Mouse (Mus musculus) limb, embryonic 11.5 days (tissue): ENCODE results near the gene Gm38394. TPM values are rescaled to one million over a fixed set of nuclear protein-coding genes. Genes with fewer than 3 reads are reported as not detected.
A peak's percentile ranks its signal among the peaks of the same experiment; 100 is the strongest.
"Not testable (repeated sequence)": the region's sequence is repeated elsewhere in the genome, so short reads cannot be mapped to it uniquely, and the experiment has no call there.

ENCODE experiments used
- ATAC-seq: fragments of 200-750 bp; cut with Nextera tagmentation; 2 replicates; pipeline ENCODE4 v1.8.0; 2017; ENCODE audit warnings: low read depth; ENCODE audit not compliant: insufficient number of reproducible peaks, low FRiP score, low TSS enrichment
- DNase-seq: peaks from one replicate; pipeline ENCODE4 v3.0.0-alpha.2; 2015; ENCODE audit warnings: low spot score
- H3K27ac ChIP-seq: fragments of 300-500 bp; sonication (generic); replicated peaks from 2 replicates; pipeline ENCODE4 v1.5.1; 2014; ENCODE audit warnings: low read depth, mild to moderate bottlenecking, low read length
- H3K27me3 ChIP-seq: fragments of 300-500 bp; sonication (generic); 2 replicates; pipeline ENCODE4 v1.6.1; 2014; ENCODE audit warnings: mild to moderate bottlenecking, low read length, mixed read lengths; ENCODE audit not compliant: control insufficient read depth, insufficient read depth
- H3K36me3 ChIP-seq: fragments of 300-500 bp; sonication (generic); 2 replicates; pipeline ENCODE4 v1.6.1; 2014; ENCODE audit warnings: mild to moderate bottlenecking, low read length, moderate library complexity, mixed read lengths; ENCODE audit not compliant: control insufficient read depth, insufficient read depth
- H3K4me1 ChIP-seq: fragments of 300-500 bp; sonication (generic); 2 replicates; pipeline ENCODE4 v1.6.1; 2014; ENCODE audit warnings: low read length, mixed read lengths; ENCODE audit not compliant: control insufficient read depth, insufficient read depth
- H3K4me2 ChIP-seq: fragments of 300-500 bp; sonication (generic); 2 replicates; pipeline ENCODE4 v1.6.1; 2014; ENCODE audit warnings: low read depth, mild to moderate bottlenecking, moderate library complexity; ENCODE audit not compliant: severe bottlenecking
- H3K4me3 ChIP-seq: fragments of 300-500 bp; sonication (generic); 2 replicates; pipeline ENCODE4 v1.5.1; 2014; ENCODE audit warnings: low read depth, low read length
- H3K9ac ChIP-seq: fragments of 300-500 bp; sonication (generic); 2 replicates; pipeline ENCODE4 v1.6.1; 2014; ENCODE audit warnings: mild to moderate bottlenecking, low read length
- H3K9me3 ChIP-seq: fragments of 300-500 bp; sonication (generic); 2 replicates; pipeline ENCODE4 v1.6.1; 2016; ENCODE audit warnings: low read length; ENCODE audit not compliant: control insufficient read depth
- WGBS: fragments of 180-500 bp; shearing (Covaris S2); extraction: QIAGEN DNeasy Blood & Tissue Kit; methylation state at CpG from one replicate; pipeline ENCODE4 v1.1.7; 2014; 5-methylcytosine and 5-hydroxymethylcytosine counted together
- polyA plus RNA-seq: library from polyadenylated mRNA; unstranded; fragments of >200 nt; fragmentation: Nextera tagmentation; extraction: Ambion mirVana; gene quantifications from 2 replicates; pipeline ENCODE4 v1.2.1, GENCODE M21; 2014

Gm38394 gene
- polyA plus RNA-seq = 9.3 and 9.8 TPM in 2 replicates

DNA sequence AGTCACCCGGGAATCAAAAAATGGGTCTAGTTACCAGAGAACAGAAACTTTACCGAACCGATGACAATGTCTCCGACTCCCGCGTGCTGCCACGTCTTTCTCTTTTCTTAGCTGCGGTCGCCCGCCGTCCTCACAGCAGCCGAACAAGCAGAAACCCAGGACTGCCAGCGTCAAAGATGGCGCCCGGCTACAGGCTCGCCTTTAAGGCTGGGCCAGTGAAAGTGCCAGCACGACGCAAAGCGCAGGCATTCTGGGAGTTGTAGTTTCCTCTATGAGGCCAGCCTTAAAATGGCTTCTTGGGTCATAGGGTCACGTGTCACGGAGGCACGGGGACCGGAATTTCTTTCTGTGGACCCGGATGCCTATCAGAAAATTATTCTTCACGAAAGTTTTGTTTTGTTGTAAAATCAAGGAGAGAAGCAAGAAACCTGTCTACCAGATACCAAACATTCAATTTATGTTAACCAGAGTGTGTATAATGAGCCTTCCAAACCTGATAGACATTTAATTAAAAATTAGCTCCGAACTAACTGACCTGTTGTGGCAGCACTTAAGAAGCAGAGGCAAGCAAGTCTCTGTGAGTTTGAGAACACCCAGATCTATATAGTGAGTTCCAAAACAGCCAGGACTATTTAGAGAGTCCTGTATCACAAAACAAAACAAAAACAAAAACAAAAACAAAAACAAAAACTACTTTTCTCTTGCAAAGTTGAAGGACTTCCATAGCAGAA, at the start of gene Gm38394:
Gm38394 (minus strand) TSS at position 116 of the 731 bp plus-strand sequence.
- DNase-seq (peak; percentile 93), ATAC-seq (peak; percentile 98)
- Histone ChIP-seq H3K4me1 (peaks cover 15% of the 10 kb centered on the region; the same call in 1 of the 2 replicates), H3K9me3 (no peaks in the 10 kb centered on the region), H3K4me3 (peak within 1 kb of the TSS; percentile 84), H3K9ac (peak within 1 kb of the TSS; percentile 81), H3K27me3 (no peaks in the 10 kb centered on the region), H3K27ac (peak within 1 kb of the TSS; percentile 81), H3K36me3 (0 out of 2 replicates have a peak, but pooled peaks cover 2% of the 10 kb centered on the region), H3K4me2 (peak within 1 kb of the TSS; percentile 84)
- WGBS = 3% methylated on average over 26 of the region's 26 CpGs

DNA sequence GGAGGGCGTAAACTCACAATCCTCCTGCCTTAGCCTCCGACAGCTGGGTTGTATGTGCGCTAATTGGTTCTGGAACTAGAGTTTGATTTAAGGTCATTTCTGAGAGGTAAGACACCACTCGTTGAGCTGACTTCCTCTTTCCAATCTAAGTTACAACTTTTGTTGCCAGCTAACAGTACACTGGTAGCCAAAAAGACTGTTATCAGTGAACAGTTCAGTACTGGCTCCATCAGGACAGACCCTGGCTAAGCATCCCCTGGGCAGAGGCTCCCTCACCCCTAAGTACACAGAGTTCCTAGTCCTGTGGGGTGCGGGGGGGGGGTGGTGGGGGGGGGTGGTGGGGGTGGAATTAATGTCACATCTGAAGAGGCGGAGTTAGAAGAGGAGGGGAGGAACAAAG, 49.8 kb upstream of the Gm38394 start:
- no peak overlapping the region for H3K4me3 ChIP-seq
- no peak overlapping the region for H3K4me2 ChIP-seq
- H3K27ac ChIP-seq = no peak overlapping the region
- no peak for ATAC-seq
- no peaks in the 10 kb centered on the region for H3K27me3 ChIP-seq
- peaks cover 24% of the 10 kb centered on the region for H3K4me1 ChIP-seq
- 38% methylated on average over 6 of the region's 6 CpGs for WGBS
- no peaks in the 10 kb centered on the region; the same call in 1 of the 2 replicates for H3K36me3 ChIP-seq
- H3K9ac ChIP-seq = no peak overlapping the region
- H3K9me3 ChIP-seq = no peaks in the 10 kb centered on the region
- no peak for DNase-seq

DNA sequence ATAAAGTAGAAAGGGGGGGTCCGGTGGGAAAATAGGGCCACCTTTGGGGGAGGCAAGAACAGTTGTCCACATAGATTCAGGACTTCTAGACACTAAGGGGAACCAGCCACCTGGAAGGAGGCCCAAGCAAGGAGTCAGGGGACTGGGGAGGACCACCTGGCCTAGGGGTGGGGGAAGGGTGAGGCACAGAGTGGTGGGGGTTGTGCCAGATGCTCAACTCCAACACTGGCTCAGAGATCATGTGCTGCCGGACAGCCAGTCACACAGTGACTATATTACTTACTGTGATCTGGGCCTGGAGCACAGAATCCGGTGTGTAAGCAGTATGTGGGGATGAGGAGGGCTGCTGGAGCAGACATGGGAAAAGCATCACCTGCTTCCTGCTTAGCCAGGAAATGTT, 48.2 kb upstream of the Gm38394 start:
- Histone ChIP-seq H3K4me1 (peaks cover 24% of the 10 kb centered on the region), H3K27ac (0 out of 2 replicates have a peak overlapping the region, but pooled peaks have one; percentile 47), H3K9ac (no peak overlapping the region), H3K36me3 (no peaks in the 10 kb centered on the region; the same call in 1 of the 2 replicates), H3K27me3 (no peaks in the 10 kb centered on the region), H3K4me3 (no peak overlapping the region), H3K9me3 (no peaks in the 10 kb centered on the region), H3K4me2 (no peak overlapping the region)
- WGBS = 51% methylated on average over 3 of the region's 3 CpGs
- 0 out of 2 replicates have a peak, but pooled peaks have one; percentile 58 for ATAC-seq
- DNase-seq = peak; percentile 55

DNA sequence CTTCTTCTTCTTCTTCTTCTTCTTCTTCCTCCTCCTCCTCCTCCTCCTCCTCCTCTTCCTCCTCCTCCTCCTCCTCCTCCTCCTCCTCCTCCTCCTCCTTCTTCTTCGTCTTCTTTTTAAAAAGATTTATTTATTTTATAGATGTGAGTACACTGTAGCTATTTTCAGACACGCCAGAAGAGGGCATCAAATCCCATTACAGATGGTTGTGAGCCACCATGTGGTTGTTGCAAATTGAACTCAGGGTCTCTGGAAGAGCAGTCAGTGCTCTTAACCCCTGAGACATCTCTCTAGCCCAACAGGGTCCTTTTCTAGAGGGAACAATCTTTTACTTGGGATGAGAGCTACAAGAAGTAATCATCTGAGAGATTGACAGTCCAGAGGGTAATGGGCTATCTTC, 40.7 kb upstream of the Gm38394 start:
- not testable (repeated sequence) for H3K27me3 ChIP-seq, H3K4me1 ChIP-seq, H3K4me3 ChIP-seq, ATAC-seq, H3K9ac ChIP-seq, H3K36me3 ChIP-seq, H3K27ac ChIP-seq, H3K4me2 ChIP-seq, DNase-seq, H3K9me3 ChIP-seq
- WGBS = 25% methylated on average over 1 of the region's 2 CpGs

DNA sequence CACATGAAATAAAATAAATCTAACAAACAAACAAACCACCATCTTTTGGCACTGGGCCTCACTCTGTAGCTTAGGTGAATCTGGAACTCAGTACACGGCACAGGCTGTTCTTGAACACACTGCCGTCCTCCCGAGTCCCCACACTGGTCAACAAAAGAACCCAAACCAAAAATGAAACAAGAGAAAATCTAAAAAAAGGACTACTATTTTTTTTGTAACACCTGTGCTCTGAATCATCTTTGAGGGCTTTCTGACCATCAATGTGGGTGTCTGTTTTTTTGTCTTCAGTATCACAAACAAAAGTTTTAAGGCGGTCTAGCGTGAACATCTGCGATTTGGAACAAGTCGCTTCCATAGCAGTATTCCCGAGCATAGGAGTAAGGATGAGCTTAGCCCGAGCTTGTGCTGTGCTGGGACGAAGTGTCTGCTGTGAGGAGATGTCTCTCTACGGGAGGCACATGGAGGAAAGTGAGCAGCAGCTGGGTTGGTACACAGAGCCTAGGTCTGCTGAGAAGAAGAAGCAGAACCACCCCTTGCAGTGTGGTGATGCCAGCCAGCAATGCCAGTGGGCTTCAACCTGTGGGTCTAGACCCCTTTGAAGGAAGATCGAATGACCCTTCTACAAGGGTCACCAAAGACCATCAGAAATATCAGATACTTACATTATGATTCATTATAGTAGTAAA, 37.0 kb upstream of the Gm38394 start:
- H3K27me3 ChIP-seq = no peaks in the 10 kb centered on the region
- H3K9me3 ChIP-seq = no peaks in the 10 kb centered on the region
- no peaks in the 10 kb centered on the region for H3K36me3 ChIP-seq
- H3K27ac ChIP-seq = no peak overlapping the region
- WGBS = 91% methylated on average over 12 of the region's 12 CpGs
- no peak overlapping the region for H3K9ac ChIP-seq
- peaks cover 16% of the 10 kb centered on the region; the same call in 1 of the 2 replicates for H3K4me1 ChIP-seq
- H3K4me3 ChIP-seq = no peak overlapping the region
- H3K4me2 ChIP-seq = no peak overlapping the region
- no peak for DNase-seq
- no peak for ATAC-seq

DNA sequence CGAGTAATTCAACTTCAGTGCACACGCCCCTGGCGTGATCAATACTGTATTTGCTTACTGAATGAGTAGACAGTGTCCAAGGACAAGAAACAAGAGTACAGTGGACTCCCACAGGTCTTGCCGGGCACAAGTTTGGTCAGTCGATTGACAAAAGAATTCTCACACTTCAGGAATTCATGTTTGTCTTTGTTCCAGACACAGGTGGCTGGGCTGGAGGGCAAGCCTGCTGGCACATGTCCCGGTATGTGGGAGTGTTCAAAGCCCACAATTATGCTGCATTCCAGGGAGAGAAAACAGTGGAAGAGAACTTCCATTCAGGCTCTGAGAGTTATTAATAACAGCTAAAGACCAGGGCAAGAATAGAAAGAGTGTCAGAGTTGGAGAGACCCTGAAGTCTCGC, 34.8 kb upstream of the Gm38394 start:
- Histone ChIP-seq H3K4me2 (no peak overlapping the region), H3K9ac (no peak overlapping the region), H3K36me3 (no peaks in the 10 kb centered on the region), H3K4me1 (peaks cover 16% of the 10 kb centered on the region; the same call in 1 of the 2 replicates), H3K27ac (peak overlapping the region; percentile 42; the same call in 1 of the 2 replicates), H3K4me3 (no peak overlapping the region), H3K27me3 (no peaks in the 10 kb centered on the region), H3K9me3 (no peaks in the 10 kb centered on the region)
- ATAC-seq (no peak), DNase-seq (peak; percentile 43)
- 60% methylated on average over 7 of the region's 7 CpGs for WGBS

DNA sequence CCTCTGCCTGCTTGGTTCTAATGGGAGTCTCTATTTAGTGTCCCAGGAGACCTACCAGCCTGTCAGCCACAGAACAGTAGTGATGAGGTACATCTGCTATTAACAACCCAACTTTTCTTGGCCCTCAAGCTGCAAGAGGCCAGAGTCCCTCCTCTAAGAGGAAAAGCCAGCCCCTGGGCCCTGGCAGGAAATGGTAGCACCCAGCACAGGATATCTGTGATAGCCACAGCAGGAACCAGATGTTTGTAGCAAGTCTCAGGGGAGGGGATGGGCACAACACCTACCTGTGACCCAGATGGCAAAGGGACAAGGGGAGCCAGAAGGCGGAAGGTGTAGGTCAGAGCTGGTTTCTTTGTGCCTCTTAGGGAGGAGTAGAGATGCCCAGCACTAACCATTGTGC, 33.8 kb upstream of the Gm38394 start:
- WGBS = 82% methylated on average over 1 of the region's 1 CpGs
- H3K36me3 ChIP-seq = no peaks in the 10 kb centered on the region
- no peaks in the 10 kb centered on the region for H3K27me3 ChIP-seq
- no peak overlapping the region for H3K4me3 ChIP-seq
- no peak for DNase-seq
- H3K9me3 ChIP-seq = no peaks in the 10 kb centered on the region
- no peak overlapping the region for H3K27ac ChIP-seq
- H3K9ac ChIP-seq = no peak overlapping the region
- no peak overlapping the region for H3K4me2 ChIP-seq
- no peak for ATAC-seq
- peaks cover 20% of the 10 kb centered on the region; the same call in 1 of the 2 replicates for H3K4me1 ChIP-seq

DNA sequence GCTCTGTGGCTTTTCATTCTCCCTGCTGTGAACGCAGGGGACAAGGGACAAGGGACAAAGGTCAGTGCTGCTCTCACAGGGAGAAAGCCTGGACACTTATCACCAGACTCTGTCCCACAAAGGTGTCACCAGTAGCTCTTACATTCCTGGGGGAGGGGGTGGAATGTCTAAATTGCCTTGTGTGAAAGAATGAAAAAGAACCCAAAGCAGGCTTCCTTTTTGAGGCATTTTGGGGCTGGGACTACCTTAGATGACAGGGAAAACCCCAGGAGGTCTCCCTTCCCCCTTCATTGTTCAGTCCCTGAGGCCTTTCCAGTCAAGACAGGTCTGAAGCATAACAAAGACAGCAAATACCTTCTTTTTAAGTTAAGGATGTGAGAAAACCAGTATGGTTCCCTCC, 33.2 kb upstream of the Gm38394 start:
- peaks cover 22% of the 10 kb centered on the region; the same call in 1 of the 2 replicates for H3K4me1 ChIP-seq
- DNase-seq = no peak

More for the DNA sequence above, 33.2 kb upstream of the Gm38394 start:
- Histone ChIP-seq H3K9me3 (no peaks in the 10 kb centered on the region), H3K9ac (no peak overlapping the region), H3K4me3 (no peak overlapping the region), H3K36me3 (no peaks in the 10 kb centered on the region), H3K27ac (no peak overlapping the region), H3K4me2 (no peak overlapping the region), H3K27me3 (no peaks in the 10 kb centered on the region)
- ATAC-seq = no peak
- WGBS = 0% methylated on average over 1 of the region's 1 CpGs
